Mouse (Mus musculus) forebrain, embryonic 15.5 days (tissue): ENCODE measurements around the gene Trappc6a. TPM values are rescaled to one million over a fixed set of nuclear protein-coding genes. Genes with fewer than 3 reads are reported as not detected.
A peak's percentile ranks its signal among the peaks of the same experiment; 100 is the strongest.

Experiments used
- ATAC-seq: fragments of 200-750 bp; cut with Nextera tagmentation; replicated peaks from 2 replicates; pipeline ENCODE4 v1.8.0; 2017; ENCODE audit warnings: mild to moderate bottlenecking, moderate TSS enrichment, moderate library complexity
- H3K27ac ChIP-seq: fragments of 300-500 bp; sonication (generic); replicated peaks from 2 replicates; pipeline ENCODE4 v1.5.1; 2015; ENCODE audit warnings: mild to moderate bottlenecking, inconsistent platforms
- H3K27me3 ChIP-seq: fragments of 300-500 bp; sonication (generic); 2 replicates; pipeline ENCODE4 v1.6.1; 2015; ENCODE audit warnings: inconsistent platforms
- H3K36me3 ChIP-seq: fragments of 300-500 bp; sonication (generic); 2 replicates; pipeline ENCODE4 v1.6.1; 2015; ENCODE audit warnings: mild to moderate bottlenecking, inconsistent platforms
- H3K4me1 ChIP-seq: fragments of 300-500 bp; sonication (generic); 2 replicates; pipeline ENCODE4 v1.6.1; 2015; ENCODE audit warnings: inconsistent platforms
- H3K4me2 ChIP-seq: fragments of 300-500 bp; sonication (generic); replicated peaks from 2 replicates; pipeline ENCODE4 v1.6.1; 2015; ENCODE audit warnings: mild to moderate bottlenecking, inconsistent platforms
- H3K4me3 ChIP-seq: fragments of 300-500 bp; sonication (generic); 2 replicates; pipeline ENCODE4 v1.5.1; 2015; ENCODE audit warnings: mild to moderate bottlenecking, inconsistent platforms
- H3K9ac ChIP-seq: fragments of 300-500 bp; sonication (generic); replicated peaks from 2 replicates; pipeline ENCODE4 v1.6.1; 2015; ENCODE audit warnings: mild to moderate bottlenecking, inconsistent platforms
- H3K9me3 ChIP-seq: fragments of 300-500 bp; sonication (generic); 2 replicates; pipeline ENCODE4 v1.6.1; 2016; ENCODE audit warnings: inconsistent platforms
- WGBS: fragments of 180-500 bp; shearing (Covaris S2); methylation state at CpG from one replicate; pipeline ENCODE4 v1.1.7; 2015; ENCODE audit warnings: mixed read lengths; 5-methylcytosine and 5-hydroxymethylcytosine counted together
- polyA plus RNA-seq: library from polyadenylated mRNA; unstranded; fragments of >200 nt; fragmentation: Nextera tagmentation; extraction: Ambion mirVana; gene quantifications from 2 replicates; pipeline ENCODE4 v1.2.1, GENCODE M21; 2015

Trappc6a gene
- polyA plus RNA-seq, 1 experiment from 2014 or later, result 35.3 TPM

GRCm38 (mm10) chr7:19534676-19535075 is 26.5 kb downstream of the Trappc6a start:
- Histone ChIP-seq H3K4me3 (no peak overlapping the region), H3K27ac (no peak overlapping the region), H3K27me3 (no peaks in the 10 kb centered on the region), H3K36me3 (peaks cover 46% of the 10 kb centered on the region), H3K4me1 (no peaks in the 10 kb centered on the region), H3K4me2 (no peak overlapping the region), H3K9ac (no peak overlapping the region), H3K9me3 (no peaks in the 10 kb centered on the region)
- 94% methylated on average over 10 of the region's 10 CpGs for WGBS
- ATAC-seq, result 0 out of 2 replicates have a peak, but pooled peaks have one; percentile 17

GRCm38 (mm10) chr7:19540771-19541566 is 32.8 kb downstream of the Trappc6a start:
- Histone ChIP-seq H3K27me3 (no peaks in the 10 kb centered on the region), H3K4me1 (peaks cover 27% of the 10 kb centered on the region), H3K36me3 (no peaks in the 10 kb centered on the region), H3K4me2 (no peak overlapping the region), H3K27ac (peak overlapping the region; percentile 75), H3K4me3 (no peak overlapping the region), H3K9ac (no peak overlapping the region), H3K9me3 (no peaks in the 10 kb centered on the region)
- no peak for ATAC-seq
- WGBS, result 84% methylated on average over 2 of the region's 2 CpGs

GRCm38 (mm10) chr7:19541681-19542154 is 33.5 kb downstream of the Trappc6a start:
- peak overlapping the region; percentile 75 for H3K27ac ChIP-seq
- no peaks in the 10 kb centered on the region for H3K27me3 ChIP-seq
- ATAC-seq, result peak; percentile 54
- H3K9me3 ChIP-seq, result no peaks in the 10 kb centered on the region
- H3K36me3 ChIP-seq, result no peaks in the 10 kb centered on the region
- H3K4me2 ChIP-seq, result no peak overlapping the region
- no peak overlapping the region for H3K9ac ChIP-seq
- 58% methylated on average over 7 of the region's 7 CpGs for WGBS
- no peak overlapping the region for H3K4me3 ChIP-seq
- H3K4me1 ChIP-seq, result peaks cover 34% of the 10 kb centered on the region

DNA sequence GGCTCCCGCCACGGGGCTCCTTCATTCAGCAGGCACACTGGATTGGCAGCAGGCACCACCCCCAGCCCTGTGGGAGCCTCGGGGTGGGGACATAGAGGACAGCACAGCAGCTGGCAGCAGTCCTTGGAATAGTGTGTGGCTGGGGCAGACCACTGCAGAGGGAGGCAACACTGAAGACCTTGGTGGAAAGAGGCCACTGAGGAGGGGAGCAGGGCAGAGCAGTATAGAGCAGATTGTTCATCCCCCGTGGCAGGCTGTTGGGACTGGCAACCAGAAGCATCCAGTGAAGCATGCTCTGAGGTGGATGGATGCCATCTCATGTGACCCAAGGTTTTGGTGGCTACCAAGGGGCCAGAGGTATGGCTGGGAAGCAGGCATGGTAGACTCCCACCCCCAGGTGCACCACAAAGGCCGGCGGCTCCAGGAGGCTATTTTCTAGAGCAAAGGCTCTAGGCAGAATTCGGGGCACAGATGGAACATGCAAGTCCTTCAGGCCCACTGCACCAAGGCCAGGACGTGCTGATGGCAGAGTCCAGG is 34.0 kb downstream of the Trappc6a start:
- no peaks in the 10 kb centered on the region for H3K9me3 ChIP-seq
- peak overlapping the region; percentile 75 for H3K27ac ChIP-seq
- WGBS, result 47% methylated on average over 8 of the region's 8 CpGs
- H3K27me3 ChIP-seq, result no peaks in the 10 kb centered on the region
- ATAC-seq, result peak; percentile 86
- peaks cover 35% of the 10 kb centered on the region for H3K4me1 ChIP-seq
- no peak overlapping the region for H3K4me3 ChIP-seq
- no peak overlapping the region for H3K4me2 ChIP-seq
- no peak overlapping the region for H3K9ac ChIP-seq
- no peaks in the 10 kb centered on the region for H3K36me3 ChIP-seq

DNA sequence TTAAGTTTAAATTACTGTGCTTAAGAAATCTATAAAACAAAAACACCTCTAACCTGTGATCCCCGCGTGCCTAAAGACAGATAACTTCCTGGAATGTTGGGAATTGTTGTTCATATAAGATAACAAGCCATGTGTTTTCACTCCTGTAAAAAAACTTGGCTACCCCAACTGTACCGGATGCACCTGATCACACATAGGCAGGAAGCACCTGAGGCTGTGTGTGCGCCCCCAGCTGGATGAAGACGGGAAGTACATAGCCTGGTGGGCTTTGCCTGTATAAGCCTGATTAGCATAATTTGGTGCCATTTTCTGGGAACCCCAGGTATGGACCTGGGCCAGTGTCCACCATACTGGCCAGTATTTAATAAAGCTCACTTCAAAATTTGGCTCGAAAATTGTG is 35.4 kb downstream of the Trappc6a start:
- H3K4me1 ChIP-seq, result peaks cover 35% of the 10 kb centered on the region
- H3K4me2 ChIP-seq, result no peak overlapping the region
- ATAC-seq, result no peak
- no peaks in the 10 kb centered on the region for H3K27me3 ChIP-seq
- H3K27ac ChIP-seq, result no peak overlapping the region
- WGBS, result 56% methylated on average over 6 of the region's 6 CpGs
- no peaks in the 10 kb centered on the region for H3K9me3 ChIP-seq
- no peaks in the 10 kb centered on the region for H3K36me3 ChIP-seq
- no peak overlapping the region for H3K4me3 ChIP-seq
- no peak overlapping the region for H3K9ac ChIP-seq

DNA sequence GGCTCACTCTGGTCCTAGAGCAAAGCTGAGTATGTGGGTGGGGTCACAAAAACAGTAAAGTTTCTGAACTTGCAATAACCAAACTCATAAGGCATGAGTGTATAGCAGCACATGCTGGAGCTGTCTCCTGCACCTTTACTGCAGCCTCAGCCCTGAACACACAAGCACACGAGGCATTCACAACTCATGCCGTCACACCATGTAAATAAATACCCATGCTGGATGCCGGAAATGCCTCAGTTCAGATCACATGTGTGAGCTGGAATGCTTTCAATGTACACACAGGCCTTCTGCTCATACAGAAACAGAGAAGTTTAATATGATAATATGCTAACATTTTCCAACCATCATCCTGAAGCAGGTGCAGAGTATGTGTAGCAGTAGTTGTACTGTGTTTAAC is 37.8 kb downstream of the Trappc6a start:
- H3K4me3 ChIP-seq, result no peak overlapping the region
- H3K36me3 ChIP-seq, result no peaks in the 10 kb centered on the region
- H3K4me1 ChIP-seq, result peaks cover 33% of the 10 kb centered on the region
- ATAC-seq, result no peak
- no peak overlapping the region for H3K9ac ChIP-seq
- H3K9me3 ChIP-seq, result no peaks in the 10 kb centered on the region
- H3K27me3 ChIP-seq, result no peaks in the 10 kb centered on the region
- 66% methylated on average over 3 of the region's 3 CpGs for WGBS
- no peak overlapping the region for H3K27ac ChIP-seq
- H3K4me2 ChIP-seq, result no peak overlapping the region

GRCm38 (mm10) chr7:19547344-19547969 is 39.3 kb downstream of the Trappc6a start:
- no peak for ATAC-seq
- 60% methylated on average over 2 of the region's 2 CpGs for WGBS
- no peaks in the 10 kb centered on the region for H3K9me3 ChIP-seq

GRCm38 (mm10) chr7:19549394-19549793 is 41.2 kb downstream of the Trappc6a start:
- H3K9ac ChIP-seq, result no peak overlapping the region
- no peak for ATAC-seq
- H3K4me1 ChIP-seq, result peaks cover 12% of the 10 kb centered on the region; the same call in 1 of the 2 replicates

More at GRCm38 (mm10) chr7:19547344-19547969, 39.3 kb downstream of the Trappc6a start:
- no peak overlapping the region for H3K27ac ChIP-seq
- no peak overlapping the region for H3K9ac ChIP-seq
- H3K4me3 ChIP-seq, result no peak overlapping the region
- peaks cover 19% of the 10 kb centered on the region for H3K4me1 ChIP-seq
- peaks cover under 1% of the 10 kb centered on the region; the same call in 1 of the 2 replicates for H3K36me3 ChIP-seq
- no peaks in the 10 kb centered on the region for H3K27me3 ChIP-seq
- no peak overlapping the region for H3K4me2 ChIP-seq

DNA sequence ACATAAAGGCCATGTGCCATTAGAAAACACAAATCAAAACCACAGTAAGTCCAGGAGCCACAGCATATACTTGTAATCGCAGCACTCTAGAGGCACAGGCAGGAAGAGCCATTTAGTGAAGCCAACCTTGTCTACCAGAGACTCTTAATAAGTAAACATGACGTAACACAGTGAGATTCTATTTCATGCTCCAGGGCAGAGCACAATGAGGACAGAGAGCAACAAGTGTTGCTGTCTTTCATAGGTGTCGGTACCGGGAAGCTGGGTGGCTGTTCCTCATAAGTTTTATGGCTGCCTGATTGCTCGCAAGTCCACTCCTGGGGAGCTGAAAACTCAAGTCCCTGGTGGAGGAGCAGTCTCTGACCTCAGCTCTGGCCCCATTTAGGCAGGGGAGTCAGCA is 43.4 kb downstream of the Trappc6a start:
- 92% methylated on average over 5 of the region's 5 CpGs for WGBS
- Histone ChIP-seq H3K9me3 (no peaks in the 10 kb centered on the region), H3K4me2 (no peak overlapping the region), H3K4me1 (0 out of 2 replicates have a peak, but pooled peaks cover 2% of the 10 kb centered on the region), H3K27me3 (no peaks in the 10 kb centered on the region), H3K9ac (no peak overlapping the region), H3K36me3 (peaks cover 5% of the 10 kb centered on the region; the same call in 1 of the 2 replicates), H3K4me3 (no peak overlapping the region), H3K27ac (no peak overlapping the region)
- no peak for ATAC-seq

More at GRCm38 (mm10) chr7:19549394-19549793, 41.2 kb downstream of the Trappc6a start:
- WGBS, result 92% methylated on average over 10 of the region's 10 CpGs
- Histone ChIP-seq H3K36me3 (peaks cover 3% of the 10 kb centered on the region; the same call in 1 of the 2 replicates), H3K4me3 (no peak overlapping the region), H3K9me3 (no peaks in the 10 kb centered on the region), H3K27me3 (no peaks in the 10 kb centered on the region), H3K4me2 (no peak overlapping the region), H3K27ac (no peak overlapping the region)

DNA sequence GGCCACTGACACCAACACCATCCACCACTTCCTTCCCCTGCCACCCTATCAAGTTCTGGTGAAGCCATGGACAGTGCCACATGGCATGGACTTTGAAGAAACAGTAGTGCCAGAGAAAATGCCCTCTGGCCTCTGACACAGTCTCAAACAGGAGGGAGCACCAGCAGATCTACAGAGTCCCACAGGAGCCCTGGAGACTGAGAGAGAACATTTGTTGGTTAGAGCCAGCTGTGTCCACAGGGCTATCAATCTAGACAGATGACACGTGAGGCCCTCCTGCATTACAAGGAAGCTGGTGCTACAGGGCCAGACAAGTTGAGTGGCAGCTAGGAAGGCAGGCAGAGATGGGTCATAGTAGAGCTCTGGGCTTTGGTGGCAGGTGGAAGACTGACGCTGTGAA is 44.2 kb downstream of the Trappc6a start:
- H3K36me3 ChIP-seq, result peaks cover 5% of the 10 kb centered on the region; the same call in 1 of the 2 replicates
- H3K4me2 ChIP-seq, result no peak overlapping the region
- ATAC-seq, result no peak
- H3K4me1 ChIP-seq, result 0 out of 2 replicates have a peak, but pooled peaks cover 5% of the 10 kb centered on the region
- H3K9ac ChIP-seq, result no peak overlapping the region
- no peak overlapping the region for H3K27ac ChIP-seq
- no peak overlapping the region for H3K4me3 ChIP-seq
- H3K27me3 ChIP-seq, result no peaks in the 10 kb centered on the region
- no peaks in the 10 kb centered on the region for H3K9me3 ChIP-seq
- 94% methylated on average over 2 of the region's 2 CpGs for WGBS

- Histone ChIP-seq H3K9me3 (no peaks in the 10 kb centered on the region), H3K9ac (no peak overlapping the region), H3K27me3 (no peaks in the 10 kb centered on the region), H3K27ac (no peak overlapping the region), H3K36me3 (peaks cover 5% of the 10 kb centered on the region; the same call in 1 of the 2 replicates), H3K4me2 (no peak overlapping the region), H3K4me1 (peaks cover 22% of the 10 kb centered on the region), H3K4me3 (no peak overlapping the region)
- no peak for ATAC-seq
- 88% methylated on average over 1 of the region's 1 CpGs for WGBS
Measured at GRCm38 (mm10) chr7:19554168-19554567, 46.0 kb downstream of the Trappc6a start.

GRCm38 (mm10) chr7:19557086-19557485 is 48.9 kb downstream of the Trappc6a start:
- WGBS, result 88% methylated on average over 2 of the region's 2 CpGs
- Histone ChIP-seq H3K4me2 (no peak overlapping the region), H3K4me1 (peaks cover 44% of the 10 kb centered on the region), H3K4me3 (no peak overlapping the region), H3K9ac (no peak overlapping the region), H3K36me3 (peaks cover 5% of the 10 kb centered on the region; the same call in 1 of the 2 replicates), H3K9me3 (no peaks in the 10 kb centered on the region), H3K27me3 (no peaks in the 10 kb centered on the region), H3K27ac (no peak overlapping the region)
- no peak for ATAC-seq
